Mouse (Mus musculus) urinary bladder, adult 18-20 months (tissue): Measurements from ENCODE around the gene Ssbp4.

ENCODE experiments used
- DNase-seq, 2 experiments: peaks; one replicate each; pipeline ENCODE4 v3.0.0; 2022; ENCODE audit warnings: low spot score in 2 of 2, mixed read lengths in 2 of 2

Ssbp4 gene

GRCm38 (mm10) chr8:70552836-70553235 is 55.8 kb downstream of the Ssbp4 start:
- DNase-seq = no peak

- no peak for DNase-seq
Observed at GRCm38 (mm10) chr8:70551558-70552161, 57.0 kb downstream of the Ssbp4 start.

- no peak for DNase-seq
Observed at GRCm38 (mm10) chr8:70549412-70550184, 59.1 kb downstream of the Ssbp4 start.

- no peak for DNase-seq
Observed at GRCm38 (mm10) chr8:70547762-70548161, 60.9 kb downstream of the Ssbp4 start.
